Mouse (Mus musculus): Measurements from ENCODE around the gene Helz.
"Not testable (repeated sequence)": the region's sequence is repeated elsewhere in the genome, so short reads cannot be mapped to it uniquely, and the experiment has no call there.

The Helz gene

DNA sequence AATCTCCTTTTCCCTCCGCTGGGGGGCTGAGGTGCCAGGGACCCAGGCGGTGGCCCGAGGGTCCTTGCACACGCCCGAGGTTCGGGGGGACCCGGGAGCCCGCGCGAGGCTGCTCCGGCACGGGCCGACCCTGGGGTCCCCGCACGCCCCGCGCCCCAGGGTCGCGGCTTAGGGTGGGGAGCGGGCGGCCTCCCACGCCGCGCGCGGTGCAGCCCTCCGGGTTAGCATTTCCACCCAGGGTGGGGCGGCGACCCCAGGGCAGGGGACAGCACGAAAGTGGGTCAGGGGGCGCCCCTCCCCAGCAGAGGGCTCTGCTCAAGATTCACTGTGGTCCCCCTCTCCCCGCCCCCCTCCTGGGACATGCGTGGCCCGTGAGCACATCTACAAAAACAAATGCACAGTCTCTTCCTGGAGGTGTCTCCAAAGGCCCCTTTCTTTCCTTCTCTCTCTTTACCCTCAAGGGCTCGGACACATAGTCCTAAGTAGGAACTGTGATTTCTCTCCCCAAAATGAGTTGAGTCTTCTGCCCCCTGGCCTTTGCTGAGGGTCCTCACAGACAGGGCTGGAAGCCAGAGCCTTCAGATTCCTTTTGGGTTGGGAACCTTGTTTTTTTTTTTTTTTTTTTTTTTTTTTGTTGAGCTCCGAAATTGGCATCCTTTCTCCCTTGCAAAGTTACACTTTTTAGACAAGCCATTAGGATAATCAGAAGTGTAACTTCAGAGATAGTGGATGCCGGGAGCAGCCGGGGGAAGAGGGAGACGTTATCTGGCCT lies 660 bp downstream of the Helz start:
- peak; percentile 47 for DNase-seq

DNA sequence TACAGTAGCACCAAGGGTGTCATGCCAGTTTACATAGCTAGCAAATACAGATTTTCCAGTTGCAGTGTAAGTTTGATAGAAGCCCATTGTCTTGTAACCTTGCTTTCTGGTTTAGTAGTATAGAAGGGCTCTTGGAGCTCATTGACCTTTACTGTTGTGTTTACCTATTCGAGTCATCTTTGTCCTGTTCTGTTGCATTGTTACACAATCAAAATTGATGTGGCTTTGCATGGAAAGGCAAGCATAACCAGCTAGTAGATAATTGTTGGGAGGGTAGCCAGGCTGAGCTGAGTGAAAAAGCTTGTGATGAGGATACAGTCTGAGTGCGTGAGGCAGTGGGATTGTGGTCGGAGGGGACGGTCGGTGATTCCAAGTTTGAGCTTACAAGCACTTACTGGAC lies 12.1 kb downstream of the Helz start:
- no peak for DNase-seq

GRCm38 (mm10) chr11:107567431-107567830 lies 19.7 kb downstream of the Helz start:
- DNase-seq = no peak

DNA sequence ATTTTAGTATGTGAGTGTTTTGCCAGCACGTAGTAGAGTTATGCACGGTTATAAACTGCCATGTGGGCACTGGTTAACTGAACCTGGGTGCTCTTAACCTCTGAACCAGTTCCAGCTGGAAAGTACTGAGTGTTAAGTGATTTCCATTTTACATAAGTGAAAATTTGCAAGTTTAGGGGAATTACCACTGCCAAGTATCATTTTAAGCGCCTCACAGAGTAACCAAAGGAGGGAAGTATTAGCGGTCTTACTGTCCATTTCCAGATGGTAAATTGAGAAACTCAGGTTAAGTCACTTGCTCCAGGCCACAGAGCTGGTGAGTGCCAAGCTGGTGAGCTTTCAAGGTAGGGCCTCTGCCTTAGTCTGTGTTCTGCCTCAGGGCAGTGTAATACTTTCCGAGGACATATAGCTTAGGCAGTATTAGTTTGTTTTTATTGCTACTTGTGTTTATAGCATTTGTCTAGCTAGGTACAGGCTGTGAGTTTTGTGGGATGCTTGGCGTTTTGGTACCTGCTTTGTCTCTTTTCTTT lies 20.8 kb downstream of the Helz start:
- no peak for DNase-seq

- DNase-seq = not testable (repeated sequence)
Observed at GRCm38 (mm10) chr11:107570891-107571290, 23.2 kb downstream of the Helz start.

DNA sequence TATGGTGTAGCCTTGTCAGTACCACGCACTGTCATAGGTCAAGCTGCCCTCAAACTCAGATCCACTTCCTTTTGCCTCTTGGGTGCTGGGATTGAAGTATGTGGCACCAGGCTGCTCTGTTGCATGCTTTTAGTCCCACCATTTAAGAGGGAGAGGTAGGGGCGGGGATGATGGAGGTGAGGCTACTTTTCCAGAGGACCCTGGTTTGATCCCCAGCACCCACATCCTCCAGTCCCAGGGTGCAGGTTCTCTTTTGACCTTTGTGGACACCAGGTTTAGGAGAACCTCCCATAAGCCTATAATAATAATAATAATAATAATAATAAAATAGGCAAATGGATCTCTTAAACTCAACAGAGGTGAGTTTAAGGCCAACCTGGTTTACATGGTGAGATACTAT lies 23.6 kb downstream of the Helz start:
- DNase-seq = no peak

- no peak for DNase-seq
Observed at GRCm38 (mm10) chr11:107572551-107572950, 24.8 kb downstream of the Helz start.

GRCm38 (mm10) chr11:107573061-107573692 lies 25.4 kb downstream of the Helz start:
- DNase-seq = peak; percentile 66

DNA sequence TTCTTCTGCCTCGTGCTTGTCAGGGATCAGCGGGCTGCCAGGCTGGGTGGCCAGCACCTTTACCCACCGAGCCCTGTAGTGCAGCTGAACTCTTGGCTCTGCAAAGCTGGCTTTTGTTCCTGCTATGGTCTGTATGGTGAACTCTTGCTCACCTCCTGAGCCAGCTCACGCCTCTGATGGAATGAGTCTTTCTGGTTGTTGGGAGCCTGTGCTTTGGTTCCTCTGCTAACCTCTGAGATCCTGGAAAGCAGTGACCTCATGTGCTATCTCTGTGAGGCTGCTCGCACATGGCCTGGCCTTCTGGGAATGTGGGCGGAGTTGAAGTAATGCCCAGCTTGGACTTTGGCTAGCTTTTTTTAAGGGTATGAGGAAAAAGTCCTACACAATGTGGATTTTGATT lies 26.1 kb downstream of the Helz start:
- peak; percentile 61 for DNase-seq

GRCm38 (mm10) chr11:107574811-107575705 lies 27.3 kb downstream of the Helz start:
- no peak for DNase-seq

GRCm38 (mm10) chr11:107576186-107576585 lies 28.5 kb downstream of the Helz start:
- no peak for DNase-seq

- DNase-seq = no peak
Observed at GRCm38 (mm10) chr11:107577400-107577799, 29.7 kb downstream of the Helz start.

DNA sequence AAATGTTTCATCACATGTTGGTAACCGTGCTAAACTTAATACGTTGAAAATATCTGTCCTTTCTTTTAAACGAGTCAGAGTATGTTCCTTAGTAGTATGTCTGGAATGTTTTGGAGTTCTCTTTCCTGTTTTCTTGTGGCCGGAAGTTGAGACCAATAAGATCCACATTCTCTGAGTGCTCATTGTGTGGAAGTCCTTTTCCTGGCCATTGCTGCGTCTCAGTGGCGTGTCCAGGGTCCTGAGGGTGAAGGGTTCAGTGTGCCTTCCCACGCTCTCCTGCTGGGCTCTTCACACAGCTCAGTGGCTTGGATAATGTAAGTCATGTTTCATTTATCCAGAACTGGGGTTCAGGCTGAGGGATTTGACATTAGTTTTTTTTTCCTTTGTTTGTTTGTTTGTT lies 30.5 kb downstream of the Helz start:
- peak; percentile 23 for DNase-seq

DNA sequence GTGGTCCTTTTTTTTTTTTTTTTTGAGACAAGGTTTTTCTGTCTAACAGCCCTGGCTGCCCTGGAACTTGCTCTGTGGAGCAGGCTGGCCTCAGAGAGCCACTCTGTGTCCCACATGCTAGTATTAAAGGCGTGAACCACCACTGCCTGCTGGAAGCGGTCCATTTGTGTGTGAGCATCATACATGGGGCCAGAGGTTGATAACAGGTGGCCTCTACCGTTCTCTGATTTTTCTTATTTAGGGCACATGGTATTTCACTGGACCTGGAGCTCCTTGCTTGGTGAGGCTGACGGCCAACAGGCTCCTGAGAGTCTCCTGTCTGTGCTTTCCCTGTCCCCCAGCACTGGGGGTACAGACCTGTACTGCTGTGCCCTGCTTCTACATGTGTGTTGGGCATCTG lies 33.1 kb downstream of the Helz start:
- DNase-seq = no peak

GRCm38 (mm10) chr11:107584660-107585451 lies 37.1 kb downstream of the Helz start:
- no peak for DNase-seq

DNA sequence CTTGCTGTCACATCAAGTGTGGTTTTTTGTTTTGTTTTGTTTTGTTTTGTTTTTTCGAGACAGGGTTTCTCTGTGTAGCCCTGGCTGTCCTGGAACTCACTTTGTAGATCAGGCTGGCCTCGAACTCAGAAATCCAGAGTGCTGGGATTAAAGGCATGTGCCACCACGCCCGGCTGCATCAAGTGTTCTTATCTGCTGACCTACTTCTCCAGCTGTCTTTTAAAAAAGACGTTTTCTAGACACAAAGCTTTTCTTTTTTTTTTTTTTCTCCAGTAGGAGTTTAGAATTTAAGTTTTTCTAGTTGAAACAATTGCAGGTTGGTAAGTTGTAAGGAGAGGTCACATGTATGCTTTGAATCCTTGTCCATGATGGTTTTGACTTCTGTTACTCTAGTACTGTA lies 38.4 kb downstream of the Helz start:
- DNase-seq = not testable (repeated sequence)

GRCm38 (mm10) chr11:107587141-107587540 lies 39.4 kb downstream of the Helz start:
- no peak for DNase-seq

DNA sequence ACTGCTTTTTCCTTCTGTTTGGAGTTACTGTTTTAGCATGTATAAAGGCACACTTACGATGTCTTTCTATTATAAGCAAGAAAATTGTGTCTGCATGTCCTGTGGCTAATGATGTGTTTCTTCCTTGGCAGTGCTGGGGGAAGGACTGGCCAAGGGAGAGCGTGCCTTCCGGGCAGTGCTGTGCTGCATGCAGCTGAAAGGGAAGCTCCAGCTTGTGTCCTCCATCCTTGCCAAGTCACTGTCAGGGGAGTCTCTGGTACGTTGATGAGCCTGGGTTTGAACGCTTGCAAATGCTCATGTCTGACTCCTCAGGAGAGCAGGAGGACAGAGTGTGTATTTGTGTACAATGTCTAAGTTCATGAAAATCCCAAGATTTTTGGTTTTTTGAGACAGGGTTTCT lies 44.8 kb downstream of the Helz start:
- peak; percentile 62 for DNase-seq

DNA sequence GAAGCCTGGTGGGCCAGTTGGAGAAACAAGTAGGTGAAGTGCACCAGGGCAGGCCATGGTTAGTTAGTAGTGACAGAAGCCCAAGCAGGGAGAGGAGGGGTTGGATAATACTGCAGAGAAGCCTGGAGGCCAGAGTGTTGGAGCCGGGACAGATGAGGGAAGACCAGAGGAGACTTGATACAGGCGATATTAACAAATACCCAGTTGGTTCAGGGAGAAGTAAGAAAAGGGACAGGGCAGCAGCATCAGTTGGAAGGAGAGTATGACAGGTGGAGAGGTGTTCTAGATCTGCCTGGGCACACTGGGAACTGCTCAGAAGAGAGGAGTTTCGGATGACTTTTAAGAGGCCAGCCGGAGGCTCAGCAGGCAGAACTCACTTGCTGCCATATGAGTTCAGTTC lies 49.7 kb downstream of the Helz start:
- DNase-seq = no peak

- no peak for DNase-seq
Observed at GRCm38 (mm10) chr11:107605694-107606093, 58.0 kb downstream of the Helz start.

DNA sequence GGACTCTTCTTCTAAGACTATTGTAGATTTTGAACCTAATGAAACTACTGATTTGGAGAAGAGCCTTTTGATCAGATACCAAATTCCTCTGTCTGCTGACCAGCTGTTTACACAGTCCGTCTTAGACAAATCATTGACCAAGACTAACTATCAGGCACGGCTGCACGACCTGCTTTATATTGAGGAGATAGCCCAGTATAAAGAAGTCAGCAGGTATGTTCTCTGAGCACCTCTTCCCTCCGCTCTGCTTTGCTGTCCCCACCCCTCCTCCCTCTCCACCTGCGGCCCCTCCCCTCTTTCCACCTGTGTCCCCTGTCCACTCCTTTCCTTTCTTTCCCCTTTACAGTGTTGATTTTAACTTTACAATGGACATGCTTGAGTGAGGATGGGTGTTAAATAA lies 66.2 kb downstream of the Helz start:
- DNase-seq = no peak

DNA sequence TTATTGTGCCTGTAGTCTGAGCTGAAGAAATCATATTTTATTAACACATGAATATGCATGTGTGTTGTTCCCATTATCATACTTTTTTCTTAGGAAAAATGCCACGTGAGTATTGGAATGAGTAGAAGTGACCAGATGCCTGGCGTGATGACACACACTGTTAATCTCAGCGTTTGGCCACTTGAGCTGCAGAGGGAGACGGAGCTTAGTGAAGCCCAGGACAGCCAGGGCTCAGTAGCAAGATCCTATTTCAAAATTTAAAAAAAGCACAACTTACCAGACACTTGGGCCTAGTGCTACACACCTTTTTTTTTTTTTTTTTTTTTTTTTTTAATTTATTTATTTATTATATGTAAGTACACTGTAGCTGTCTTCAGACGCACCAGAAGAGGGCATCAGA lies 68.0 kb downstream of the Helz start:
- no peak for DNase-seq

DNA sequence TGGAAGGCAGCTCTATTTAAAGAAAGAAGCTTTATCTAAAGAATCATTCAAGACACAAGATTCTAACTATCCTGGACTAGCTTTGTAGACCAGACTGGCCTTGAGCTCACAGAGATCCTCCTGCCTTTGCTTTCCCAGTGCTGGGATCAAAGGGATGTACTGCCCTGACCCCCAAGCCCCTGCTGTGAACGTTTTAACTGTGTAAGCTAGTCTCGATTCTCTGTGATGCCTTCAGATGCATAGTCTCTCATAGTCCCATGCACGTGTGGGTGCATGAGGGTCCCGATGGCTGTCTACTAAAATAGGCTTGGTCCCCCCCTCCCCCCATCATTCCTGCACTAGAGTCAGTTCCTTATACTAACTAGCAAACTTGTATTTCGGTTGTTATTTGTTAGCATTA lies 70.2 kb downstream of the Helz start:
- DNase-seq = no peak
